Mouse (Mus musculus) olfactory bulb, adult 2 months (tissue): Measurements from ENCODE around the gene Slc34a3. TPM values are rescaled to one million over a fixed set of nuclear protein-coding genes. Genes with fewer than 3 reads are reported as not detected.

Experiments used
- H3K27ac ChIP-seq: fragments of 200-500 bp; 2 replicates; pipeline ENCODE4 v1.5.1; 2012; ENCODE audit warnings: low read depth, low read length; ENCODE audit not compliant: insufficient read depth
- H3K4me1 ChIP-seq: fragments of 200-500 bp; 2 replicates; pipeline ENCODE4 v1.6.1; 2012; ENCODE audit warnings: low read length; ENCODE audit not compliant: control insufficient read depth, insufficient read depth
- H3K4me3 ChIP-seq: fragments of 200-500 bp; 2 replicates; pipeline ENCODE4 v1.5.1; 2012; ENCODE audit warnings: mild to moderate bottlenecking, low read depth, low read length, moderate library complexity; ENCODE audit not compliant: insufficient read depth
- CTCF ChIP-seq: fragments of 200-500 bp; IDR thresholded peaks from 2 replicates; pipeline ENCODE4 v1.5.1; 2012; ENCODE audit warnings: low read depth, mild to moderate bottlenecking, low read length, moderate library complexity; ENCODE audit not compliant: insufficient read depth
- POLR2A ChIP-seq: fragments of 200-500 bp; IDR thresholded peaks from 2 replicates; pipeline ENCODE4 v1.6.1; 2012; ENCODE audit warnings: mild to moderate bottlenecking, low read depth, low read length, moderate library complexity; ENCODE audit not compliant: insufficient read depth
- WGBS: fragments of 180-500 bp; shearing (Covaris S2); methylation state at CpG from one replicate; pipeline ENCODE4 v1.1.7; 2018; 5-methylcytosine and 5-hydroxymethylcytosine counted together
- polyA plus RNA-seq: library from polyadenylated mRNA; stranded (reverse); fragments of >200 nt; gene quantifications from 2 replicates; pipeline ENCODE4 v1.2.4, GENCODE M21; 2012; ENCODE audit warnings: low replicate concordance; ENCODE audit not compliant: missing spikeins, insufficient read depth, insufficient read length

Slc34a3 gene
- polyA plus RNA-seq, 1 experiment, result not detected

GRCm38 (mm10) chr2:25179566-25180217 is 54.5 kb downstream of the Slc34a3 start:
- peaks cover 42% of the 10 kb centered on the region for H3K4me1 ChIP-seq
- WGBS, result 26% methylated on average over 15 of the region's 15 CpGs
- TF ChIP-seq CTCF, result no peak
- TF ChIP-seq POLR2A, result no peak
- peak overlapping the region; percentile 35 for H3K27ac ChIP-seq
- peak overlapping the region; percentile 53 for H3K4me3 ChIP-seq

Other genes with a start within 250 kb of the Slc34a3 start
- not detected in 2 replicates for gene Nsmf, start 180.0 kb downstream of the Slc34a3 start, polyA plus RNA-seq
- gene Entpd8, start 154.1 kb downstream of the Slc34a3 start, polyA plus RNA-seq, result not detected in 2 replicates
- gene Noxa1, start 139.2 kb downstream of the Slc34a3 start, polyA plus RNA-seq, result not detected in 2 replicates
- not detected in 2 replicates for gene Nrarp, start 53.6 kb downstream of the Slc34a3 start, polyA plus RNA-seq
- not detected in 2 replicates for gene Tor4a, start 37.5 kb downstream of the Slc34a3 start, polyA plus RNA-seq
- gene Nelfb, start 22.9 kb downstream of the Slc34a3 start, polyA plus RNA-seq, result not detected in 2 replicates
- not detected in 2 replicates for gene Stpg3, start 19.7 kb downstream of the Slc34a3 start, polyA plus RNA-seq
- not detected in 2 replicates for gene Fam166a, start 15.6 kb downstream of the Slc34a3 start, polyA plus RNA-seq
- gene Tubb4b, start 9.7 kb downstream of the Slc34a3 start, polyA plus RNA-seq, result 193 TPM in 1 of 2 replicates, not detected in the other
- not detected in 2 replicates for gene Rnf224, start 2.4 kb upstream of the Slc34a3 start, polyA plus RNA-seq
- gene Rnf208, start 7.9 kb upstream of the Slc34a3 start, polyA plus RNA-seq, result not detected in 2 replicates
- gene Cysrt1, start 8.1 kb upstream of the Slc34a3 start, polyA plus RNA-seq, result not detected in 2 replicates
- gene AL732309.1, start 12.5 kb upstream of the Slc34a3 start, polyA plus RNA-seq, result not detected in 2 replicates
- not detected in 2 replicates for gene Tmem203, start 21.1 kb upstream of the Slc34a3 start, polyA plus RNA-seq
- gene Tprn, start 28.3 kb upstream of the Slc34a3 start, polyA plus RNA-seq, result not detected in 2 replicates
- gene Ssna1, start 38.1 kb upstream of the Slc34a3 start, polyA plus RNA-seq, result not detected in 2 replicates
- gene Anapc2, start 38.1 kb upstream of the Slc34a3 start, polyA plus RNA-seq, result not detected in 2 replicates
- gene Tmem210, start 53.8 kb upstream of the Slc34a3 start, polyA plus RNA-seq, result not detected in 2 replicates
- gene Lrrc26, start 55.6 kb upstream of the Slc34a3 start, polyA plus RNA-seq, result not detected in 2 replicates
- 199 and 286 TPM in 2 replicates for gene Grin1, start 84.8 kb upstream of the Slc34a3 start, polyA plus RNA-seq
- not detected in 2 replicates for gene Man1b1, start 98.0 kb upstream of the Slc34a3 start, polyA plus RNA-seq
- not detected in 2 replicates for gene Dpp7, start 122.0 kb upstream of the Slc34a3 start, polyA plus RNA-seq
- not detected in 2 replicates for gene Uap1l1, start 131.3 kb upstream of the Slc34a3 start, polyA plus RNA-seq
- not detected in 2 replicates for gene Sapcd2, start 138.0 kb upstream of the Slc34a3 start, polyA plus RNA-seq
- gene Entpd2, start 161.5 kb upstream of the Slc34a3 start, polyA plus RNA-seq, result not detected in 2 replicates
- gene Npdc1, start 165.0 kb upstream of the Slc34a3 start, polyA plus RNA-seq, result not detected in 2 replicates
- gene Fut7, start 188.9 kb upstream of the Slc34a3 start, polyA plus RNA-seq, result not detected in 2 replicates
- gene Abca2, start 194.3 kb upstream of the Slc34a3 start, polyA plus RNA-seq, result not detected in 2 replicates
- not detected in 2 replicates for gene Clic3, start 222.5 kb upstream of the Slc34a3 start, polyA plus RNA-seq
- gene Paxx, start 226.7 kb upstream of the Slc34a3 start, polyA plus RNA-seq, result not detected in 2 replicates
- 758 and 1,988 TPM in 2 replicates for gene Ptgds, start 235.7 kb upstream of the Slc34a3 start, polyA plus RNA-seq